Mouse (Mus musculus): ENCODE results near the gene Ppp1ca.

The Ppp1ca gene

DNA sequence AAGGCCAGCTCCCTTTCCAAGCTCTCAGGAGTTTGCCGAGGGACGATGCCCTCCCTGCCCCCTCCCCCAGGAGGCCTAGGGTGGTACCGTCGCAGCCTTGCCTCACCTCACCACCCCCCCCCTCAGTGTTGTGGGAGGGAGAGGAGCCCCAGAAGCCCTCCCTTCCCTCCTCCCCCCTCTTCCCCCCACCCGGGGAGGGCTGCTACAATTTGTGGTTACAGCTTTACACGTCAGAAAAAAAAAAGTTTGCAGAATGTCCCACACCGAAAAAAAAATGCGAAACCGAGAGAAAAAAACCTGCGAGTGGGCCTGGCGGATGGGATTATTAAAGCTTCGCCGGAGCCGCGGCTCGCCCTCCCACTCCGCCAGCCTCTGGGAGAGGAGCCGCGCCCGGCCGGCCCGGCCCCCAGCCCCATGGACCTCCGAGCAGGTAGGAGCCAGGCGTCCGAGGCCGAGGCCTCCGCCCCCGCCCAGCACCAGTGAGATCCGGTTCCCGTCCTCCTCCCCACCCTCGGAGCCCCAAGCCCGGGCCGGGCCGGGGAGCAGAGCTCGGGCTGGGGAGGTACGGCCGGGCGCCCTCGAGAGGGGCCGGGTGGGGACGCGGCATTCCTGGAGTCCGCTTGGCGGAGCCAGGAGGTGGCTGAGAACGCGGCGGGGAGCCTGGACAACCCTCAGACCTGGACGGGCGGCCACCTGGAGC lies 22.4 kb downstream of the Ppp1ca start, which contains the start of the genes Clcf1 and AC109138.7:
Gene Clcf1 (plus strand): TSS at position 168 of the 700 bp plus-strand sequence.
Gene AC109138.7 (plus strand): TSS at position 287 of the 700 bp plus-strand sequence.
- no peak for DNase-seq (ENCODE audit: low spot score)

DNA sequence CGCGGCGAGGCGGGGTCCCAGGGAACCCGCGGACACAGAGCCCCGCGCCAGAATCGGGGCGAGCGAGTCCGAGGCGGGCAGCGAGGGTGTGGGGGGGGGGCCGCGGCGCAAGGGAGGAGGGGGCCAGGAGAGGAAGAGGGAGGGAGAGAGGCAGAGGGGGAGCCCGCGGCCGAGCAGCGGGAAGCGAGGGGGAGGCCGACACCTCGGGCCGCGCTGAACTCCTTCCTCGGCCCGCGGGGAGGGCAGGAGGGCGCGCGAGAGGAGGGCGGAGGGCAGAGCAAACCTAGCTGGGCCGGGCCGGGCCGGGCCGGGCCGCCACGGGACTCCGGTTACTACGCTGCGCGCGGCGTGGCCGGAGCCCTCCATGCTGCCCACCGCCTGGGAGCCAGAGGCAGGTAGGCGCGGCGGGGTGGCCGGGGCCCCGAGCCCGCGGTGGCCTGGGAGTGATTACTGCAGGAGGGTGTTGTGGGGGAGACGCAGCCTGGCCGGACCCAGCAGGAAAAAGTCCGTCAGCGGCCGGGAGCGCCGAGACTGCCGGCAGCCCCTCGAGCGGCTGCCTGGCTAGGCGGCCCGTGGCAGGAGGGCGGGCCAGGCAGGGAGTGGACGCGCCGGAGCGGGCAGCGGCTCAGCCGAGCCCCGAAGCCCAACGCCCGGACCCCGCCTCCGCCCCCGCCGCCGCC lies 23.0 kb downstream of the Ppp1ca start:
- no peak for DNase-seq (ENCODE audit: low spot score)

DNA sequence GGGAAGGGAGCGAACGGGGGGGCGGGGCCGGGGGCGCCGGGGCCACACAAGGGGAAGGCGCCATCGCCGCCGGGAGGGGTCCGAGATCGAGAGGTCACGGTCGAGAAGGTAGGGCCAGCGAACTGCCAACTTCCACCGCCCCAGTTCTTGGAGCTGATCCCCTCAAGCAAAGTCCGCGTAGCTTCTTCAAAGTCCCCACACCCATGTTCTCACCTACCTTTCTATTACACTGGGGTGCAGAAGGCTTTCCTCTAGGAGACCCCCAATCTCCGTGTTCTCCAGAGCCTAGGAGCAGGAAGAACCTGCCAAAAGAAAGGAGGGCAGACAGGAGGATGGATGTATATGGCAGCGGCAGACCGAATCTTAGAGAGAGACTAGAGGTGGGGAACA lies 23.6 kb downstream of the Ppp1ca start:
- DNase-seq (ENCODE audit: low spot score), result no peak

DNA sequence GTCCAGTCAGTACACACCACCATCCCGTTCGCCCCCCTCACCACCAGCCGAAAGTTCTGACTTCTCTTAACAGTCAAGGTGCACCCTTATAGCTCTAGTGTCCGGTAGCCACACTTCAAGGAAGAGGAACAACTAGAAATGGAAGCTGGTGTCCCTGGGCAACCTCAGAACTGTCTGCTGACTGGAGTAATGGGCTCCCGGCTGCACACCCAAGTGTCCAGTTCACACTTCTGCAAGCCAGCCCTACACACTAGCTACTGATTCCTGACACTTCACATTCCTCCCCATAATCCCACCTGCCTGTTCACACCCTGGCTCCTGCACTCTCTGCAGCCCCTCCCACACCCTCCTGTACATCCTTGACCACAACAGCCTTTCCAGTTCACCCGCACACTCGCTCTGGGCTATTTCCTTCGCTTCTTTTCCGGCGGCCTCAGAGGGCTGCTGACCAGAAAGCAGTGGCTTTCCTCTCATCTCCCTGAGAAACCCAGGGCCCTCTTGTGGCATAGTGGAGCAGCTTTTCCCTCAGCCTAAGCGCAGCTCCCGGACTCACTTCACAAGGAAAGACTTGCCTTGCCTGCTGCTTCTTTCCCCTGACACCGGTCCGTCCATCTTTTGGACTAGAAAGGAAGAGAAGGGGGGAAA lies 24.3 kb downstream of the Ppp1ca start:
- no peak for DNase-seq (ENCODE audit: low spot score)

DNA sequence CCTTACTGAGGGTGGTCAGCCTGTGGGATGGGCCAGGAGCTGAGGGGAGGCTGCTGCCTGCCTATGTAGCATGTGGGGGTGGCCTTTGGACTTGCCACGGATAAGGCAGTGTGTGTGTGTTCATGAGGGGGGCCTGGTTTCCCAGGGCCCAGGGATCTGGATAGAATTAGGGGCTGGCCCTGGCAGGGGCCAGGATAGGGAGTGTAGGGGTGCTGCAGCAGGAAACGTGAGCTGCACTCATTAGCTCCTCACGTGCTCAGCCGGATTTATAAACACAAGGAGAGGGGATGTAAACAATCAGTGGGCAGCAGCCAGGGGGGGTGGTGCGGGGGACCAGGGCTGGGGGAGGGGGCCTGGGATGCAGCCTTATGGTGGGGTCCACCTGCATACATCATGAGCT lies 25.3 kb downstream of the Ppp1ca start:
- DNase-seq (ENCODE audit: low spot score), result no peak

DNA sequence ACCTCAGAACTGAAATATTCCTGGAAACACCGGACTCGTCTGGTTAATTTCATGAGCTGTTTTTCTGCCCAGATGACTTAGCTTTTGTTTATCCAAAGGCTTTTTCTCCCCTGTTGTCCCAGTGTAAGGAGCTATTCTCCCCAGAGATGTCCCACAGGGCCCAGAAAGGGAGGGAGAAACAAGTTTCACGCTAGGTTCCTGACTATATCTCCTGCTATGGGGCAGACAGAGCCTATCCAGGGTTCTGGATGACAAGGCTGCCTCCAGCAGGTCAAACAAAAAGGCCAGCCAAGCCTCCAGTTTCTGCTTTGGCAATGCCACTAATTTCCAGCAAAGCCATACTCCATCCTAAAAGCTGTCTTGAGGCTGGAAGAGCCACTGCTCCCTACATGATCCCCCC lies 26.0 kb downstream of the Ppp1ca start:
- DNase-seq (ENCODE audit: low spot score), result no peak

DNA sequence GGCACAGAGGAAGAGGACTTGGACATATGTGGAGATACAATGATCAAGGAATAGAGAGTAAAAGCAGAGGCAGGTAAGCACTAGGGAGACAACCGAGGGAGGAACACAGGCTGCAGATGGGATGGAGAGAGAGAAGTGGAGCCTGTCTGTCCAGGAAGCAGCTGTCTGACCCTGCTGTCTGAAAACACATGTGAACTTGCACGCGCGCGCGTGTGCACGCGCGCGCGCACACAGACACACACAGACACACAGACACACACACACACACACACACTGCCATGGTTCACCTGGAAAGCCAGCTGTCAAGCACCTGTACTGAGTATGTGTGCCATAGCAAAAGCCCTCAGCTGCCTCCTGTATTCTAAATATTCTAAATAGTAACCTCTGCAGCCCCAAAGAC lies 26.4 kb downstream of the Ppp1ca start:
- no peak for DNase-seq (ENCODE audit: low spot score)

DNA sequence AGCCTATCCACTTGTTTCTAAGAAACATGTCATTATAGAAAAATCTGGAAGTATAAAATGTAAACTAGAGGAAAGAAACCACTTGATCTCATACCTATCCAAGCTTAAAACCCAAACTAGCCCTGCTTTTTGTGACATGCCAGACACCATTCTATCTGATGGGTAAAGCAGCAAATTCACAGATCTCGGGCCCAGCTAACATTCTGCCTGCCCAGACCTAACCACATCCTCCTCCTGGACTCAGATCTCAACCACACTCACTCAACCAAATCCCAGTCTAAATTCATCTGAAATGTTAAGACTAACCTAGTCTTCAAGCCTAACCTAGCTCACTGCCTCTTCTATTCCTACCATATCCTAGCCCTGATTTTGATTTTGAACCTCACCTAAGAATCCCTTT lies 26.9 kb downstream of the Ppp1ca start:
- no peak for DNase-seq (ENCODE audit: low spot score)

DNA sequence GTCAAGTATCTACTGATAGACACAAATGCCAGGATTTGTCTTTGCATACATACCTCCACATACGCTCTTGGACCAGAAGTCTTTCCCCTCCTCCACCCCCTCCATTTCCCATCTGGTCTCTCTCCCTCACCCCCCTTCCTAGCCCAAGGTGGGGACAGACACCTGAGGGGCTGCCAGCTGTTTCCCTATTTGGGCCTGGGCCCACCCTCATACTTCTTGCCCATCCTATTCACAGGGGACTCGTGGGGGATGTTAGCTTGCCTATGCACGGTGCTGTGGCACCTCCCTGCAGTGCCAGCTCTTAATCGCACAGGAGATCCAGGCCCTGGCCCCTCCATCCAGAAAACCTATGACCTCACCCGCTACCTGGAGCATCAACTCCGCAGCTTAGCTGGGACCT lies 28.1 kb downstream of the Ppp1ca start:
- no peak for DNase-seq (ENCODE audit: low spot score)

DNA sequence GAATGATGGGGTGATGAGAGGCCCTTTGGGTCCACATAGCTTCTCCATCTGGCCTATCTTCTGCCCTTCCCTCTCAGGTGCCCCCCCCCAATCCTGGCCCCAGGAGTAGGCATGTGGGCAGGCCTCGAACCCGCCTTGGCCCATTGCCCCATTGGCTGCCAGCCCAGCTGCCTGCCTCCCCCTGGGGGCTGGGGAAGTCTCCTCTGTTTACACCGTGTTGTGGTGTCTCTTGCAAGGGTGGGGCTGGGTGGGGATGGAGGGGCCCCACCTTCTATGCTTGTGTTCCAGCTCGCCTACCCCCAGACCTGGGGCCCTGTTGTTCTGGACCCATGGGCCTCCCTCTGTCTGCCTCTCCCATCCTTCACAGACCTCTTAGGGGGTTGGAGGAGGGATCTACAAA lies 28.6 kb downstream of the Ppp1ca start:
- no peak for DNase-seq (ENCODE audit: low spot score)

DNA sequence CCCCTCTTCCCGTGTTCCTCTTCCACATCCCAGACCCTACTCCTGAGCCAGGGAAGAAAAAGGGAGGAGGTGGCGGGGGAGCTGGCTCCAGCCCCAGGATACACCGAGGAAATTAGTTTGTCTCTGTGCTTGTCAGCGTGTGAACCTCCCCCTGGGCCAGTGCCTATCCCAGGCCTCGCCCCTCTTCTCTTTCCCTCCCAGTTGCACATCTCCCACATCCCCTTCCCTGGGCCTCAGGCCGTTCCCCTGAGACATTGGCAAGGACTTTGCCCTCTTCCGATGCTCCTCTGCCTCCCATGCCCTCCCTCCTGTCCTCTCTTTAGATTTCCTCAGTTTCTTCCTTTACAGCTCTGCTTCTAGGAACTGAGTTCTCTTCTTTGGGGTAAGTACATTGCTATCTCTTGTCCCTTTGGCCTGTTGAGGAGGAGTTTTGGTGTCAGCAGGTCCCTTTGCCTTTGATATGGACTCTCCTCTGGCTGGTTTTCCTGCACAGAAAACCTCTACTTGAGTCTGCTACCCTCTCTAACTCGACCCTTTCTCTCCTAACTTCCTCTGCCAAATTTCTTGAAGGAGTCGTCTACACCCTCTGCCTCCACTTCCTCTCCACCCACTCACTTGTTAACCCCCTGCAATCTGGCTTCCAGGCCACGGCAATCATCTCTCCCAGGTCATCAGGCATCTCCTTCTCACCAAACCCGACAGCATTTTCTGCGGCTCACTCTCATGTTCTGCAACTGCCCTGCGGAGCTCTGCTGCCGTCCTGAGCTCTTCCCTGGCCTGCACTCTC lies 29.3 kb downstream of the Ppp1ca start:
- no peak for DNase-seq (ENCODE audit: low spot score)

DNA sequence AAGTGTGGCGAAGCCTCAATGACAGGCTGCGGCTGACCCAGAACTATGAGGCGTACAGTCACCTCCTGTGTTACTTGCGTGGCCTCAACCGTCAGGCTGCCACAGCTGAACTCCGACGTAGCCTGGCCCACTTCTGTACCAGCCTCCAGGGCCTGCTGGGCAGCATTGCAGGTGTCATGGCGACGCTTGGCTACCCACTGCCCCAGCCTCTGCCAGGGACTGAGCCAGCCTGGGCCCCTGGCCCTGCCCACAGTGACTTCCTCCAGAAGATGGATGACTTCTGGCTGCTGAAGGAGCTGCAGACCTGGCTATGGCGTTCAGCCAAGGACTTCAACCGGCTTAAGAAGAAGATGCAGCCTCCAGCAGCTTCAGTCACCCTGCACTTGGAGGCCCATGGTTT lies 30.3 kb downstream of the Ppp1ca start:
- DNase-seq (ENCODE audit: low spot score), result no peak

DNA sequence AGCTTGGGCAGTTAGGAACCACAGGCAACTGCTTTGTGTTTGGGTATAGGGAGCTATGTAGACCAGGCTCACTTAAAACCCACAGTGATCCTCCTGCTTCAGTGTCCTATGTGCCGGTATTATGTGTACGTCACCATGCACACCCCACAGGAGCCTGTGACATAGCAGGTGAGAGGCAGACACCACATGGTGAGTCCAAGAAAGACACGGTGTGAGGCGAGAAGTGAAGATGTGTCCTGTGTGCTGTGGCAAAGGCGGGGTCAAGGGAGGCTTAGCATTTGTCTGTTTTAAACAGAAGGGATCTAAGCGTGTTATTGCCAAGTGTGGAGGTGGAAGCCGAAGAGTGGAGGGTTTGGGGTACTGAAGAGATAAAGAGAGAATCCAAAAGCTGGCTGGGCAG lies 34.9 kb downstream of the Ppp1ca start:
- DNase-seq (ENCODE audit: low spot score), result no peak

DNA sequence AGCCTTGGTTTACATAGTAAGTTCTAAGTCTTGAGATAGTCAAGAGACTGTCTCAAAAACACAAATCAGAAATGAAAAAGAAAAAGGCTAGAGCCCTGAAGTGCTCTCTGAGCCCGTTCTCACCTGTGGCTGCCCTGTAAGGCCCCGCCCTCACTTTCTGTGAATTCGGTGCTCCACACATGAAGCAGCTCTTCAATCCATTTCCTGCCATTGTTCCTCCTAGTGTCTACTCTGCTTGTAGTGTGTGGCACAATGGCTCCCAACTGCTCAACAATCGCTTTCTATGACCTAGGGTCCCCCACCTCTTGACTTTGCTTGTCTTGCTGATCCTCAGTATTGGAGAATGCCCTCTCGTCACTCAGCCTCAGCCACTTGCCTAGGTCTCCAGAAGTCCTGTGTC lies 35.6 kb downstream of the Ppp1ca start:
- DNase-seq (ENCODE audit: low spot score), result no peak

DNA sequence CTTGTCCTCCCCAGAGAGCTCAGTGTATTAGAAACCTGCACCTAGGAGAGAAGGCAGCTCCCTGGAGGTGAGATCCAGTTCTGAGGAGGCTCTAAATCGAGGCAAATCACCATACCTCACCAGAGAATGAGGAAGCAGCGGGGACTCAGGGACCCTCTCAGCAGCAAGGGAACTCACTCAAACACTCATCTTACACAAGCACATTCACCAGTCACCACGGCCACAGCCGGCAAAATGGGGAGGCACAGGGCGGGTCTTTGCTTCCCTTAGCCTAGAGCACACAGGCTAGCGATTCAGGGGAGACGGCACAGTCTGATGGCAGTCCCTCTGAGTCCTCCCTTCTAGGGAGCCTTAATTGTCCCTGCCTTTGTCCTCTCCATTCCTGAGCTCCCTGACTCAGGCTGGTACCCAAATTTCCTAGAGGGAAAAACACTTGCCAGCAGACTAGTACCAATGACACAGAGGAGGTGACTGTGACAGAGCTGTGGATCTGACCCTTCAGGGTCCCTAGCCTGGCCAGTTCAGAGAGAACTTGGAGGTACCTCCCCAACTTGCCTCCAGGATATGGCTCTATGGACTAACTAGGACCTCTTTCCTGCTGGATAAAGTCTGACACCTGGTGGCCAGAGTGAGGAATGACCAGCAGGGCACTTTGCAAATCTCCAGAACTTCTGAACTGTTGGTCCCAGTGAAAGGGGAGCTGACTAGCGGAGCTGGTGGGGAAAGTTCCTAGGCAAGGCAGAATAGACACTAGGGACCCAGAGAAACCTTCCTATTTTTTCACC lies 36.2 kb downstream of the Ppp1ca start:
- DNase-seq (ENCODE audit: low spot score), result peak; percentile 75

DNA sequence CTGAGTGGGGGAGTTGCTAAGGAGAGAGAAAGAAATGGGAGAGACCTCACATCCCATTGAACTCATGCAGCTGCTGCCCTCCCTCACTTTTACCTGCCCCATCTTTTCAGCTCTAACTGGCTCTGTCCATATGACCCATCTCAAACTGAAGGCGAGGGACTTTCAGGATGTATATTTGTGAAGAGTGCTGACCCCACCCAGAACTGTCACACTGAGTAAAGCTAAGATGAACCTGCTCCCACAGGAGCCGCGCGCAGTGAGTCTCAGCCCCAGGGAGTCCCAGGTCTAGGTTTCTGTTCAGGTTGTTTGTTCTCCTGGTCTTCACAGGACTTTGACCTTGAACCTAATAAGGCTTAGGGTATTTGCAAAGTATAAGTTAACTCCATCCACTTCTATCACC lies 37.0 kb downstream of the Ppp1ca start:
- DNase-seq (ENCODE audit: low spot score), result no peak

DNA sequence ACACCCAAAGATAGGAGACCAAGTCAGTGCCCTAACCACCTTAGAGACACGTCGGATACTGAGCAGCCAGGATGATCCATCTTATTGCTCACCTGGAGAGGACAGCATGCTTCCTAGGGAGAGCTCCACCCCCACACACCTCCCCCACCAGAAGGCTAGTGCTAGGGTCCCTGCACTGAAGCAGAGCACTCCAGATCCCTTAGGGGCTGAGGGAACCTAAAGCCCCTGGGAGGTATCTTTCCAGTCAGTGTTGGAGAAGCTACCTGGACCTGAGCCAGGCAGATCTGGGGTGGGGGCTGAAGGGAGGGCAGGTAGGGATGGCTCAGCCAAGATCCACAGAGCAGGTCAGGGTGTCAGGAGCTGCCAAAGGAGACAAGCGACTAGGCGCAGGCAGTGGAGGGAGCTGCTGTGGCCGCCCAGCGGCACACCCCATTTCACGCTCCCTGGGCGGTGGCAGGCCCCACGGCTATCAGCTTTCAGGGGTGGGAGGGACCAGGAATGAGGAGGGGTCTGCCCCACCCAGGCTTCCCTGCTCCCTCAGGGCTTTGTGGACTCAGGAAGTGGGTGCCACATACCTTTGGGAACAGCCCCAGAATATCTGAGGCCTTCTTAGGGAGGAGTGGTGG lies 37.7 kb downstream of the Ppp1ca start:
- no peak for DNase-seq (ENCODE audit: low spot score)

DNA sequence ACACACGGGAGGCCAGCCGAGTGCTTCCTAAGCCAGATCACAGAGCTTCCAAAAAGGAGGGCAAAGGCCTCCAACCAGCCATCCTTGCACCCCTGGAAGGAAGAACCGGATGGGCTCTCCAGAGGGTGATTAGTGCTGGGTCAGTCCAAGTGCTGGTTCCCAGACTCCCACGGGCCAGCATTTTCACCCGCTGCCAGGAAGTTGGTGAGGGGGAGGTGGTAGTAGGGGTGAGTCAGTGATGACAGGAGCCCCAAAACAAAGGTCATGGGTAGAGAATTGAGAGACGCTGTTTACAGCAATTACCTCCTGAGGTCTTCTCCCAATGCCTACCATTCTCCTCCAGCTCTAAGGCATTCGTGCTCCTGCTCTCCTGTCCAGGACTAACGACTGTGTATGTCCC lies 38.5 kb downstream of the Ppp1ca start:
- DNase-seq (ENCODE audit: low spot score), result no peak

DNA sequence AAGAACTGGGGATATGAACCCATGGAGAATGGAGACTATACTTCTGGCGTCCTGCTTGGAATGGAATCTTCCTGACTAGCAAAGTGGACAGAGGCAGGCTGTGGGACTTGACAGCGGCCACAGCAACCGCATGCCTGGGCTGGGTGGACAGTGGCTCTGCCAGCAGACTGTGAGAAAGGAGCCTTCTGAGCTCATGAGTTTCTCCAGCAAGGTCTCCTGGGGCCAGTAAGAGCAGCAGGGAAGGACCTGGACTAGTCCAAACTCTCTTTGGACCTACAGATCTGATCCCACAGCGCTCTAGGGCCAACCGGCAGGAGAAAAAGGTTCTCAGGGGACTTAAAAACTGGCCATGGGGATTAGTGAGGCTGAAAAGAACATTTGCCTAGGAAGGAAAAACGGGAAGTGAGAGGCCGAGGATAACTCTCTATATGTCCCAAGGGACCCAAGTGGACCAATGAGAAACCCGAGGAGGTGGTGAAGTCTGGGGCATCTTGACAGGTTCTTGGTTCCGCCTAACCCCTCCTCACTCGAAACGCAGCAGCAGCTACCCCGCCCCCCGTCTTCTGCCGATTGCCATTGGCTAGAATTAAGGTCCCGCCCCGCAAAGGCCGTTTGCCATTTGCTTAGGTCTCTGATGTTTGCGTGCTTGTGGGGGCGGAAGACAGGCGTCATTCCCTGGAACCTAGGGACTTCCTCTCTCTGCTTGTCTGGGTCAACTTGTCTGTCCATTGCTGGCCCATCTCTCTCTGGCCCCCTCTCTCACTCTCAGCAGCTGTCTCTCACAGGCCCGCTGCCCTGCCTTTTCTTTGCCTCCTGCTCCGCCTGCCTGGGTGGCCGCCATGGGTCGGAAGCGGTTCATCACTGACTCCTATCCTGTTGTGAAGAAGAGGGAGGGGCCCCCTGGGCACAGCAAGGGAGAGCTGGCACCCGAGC lies 39.7 kb downstream of the Ppp1ca start, which contains the start of gene Pold4:
Gene Pold4 (plus strand): TSS at position 647 of the 933 bp plus-strand sequence.
- peak; percentile 99 for DNase-seq (ENCODE audit: low spot score)

DNA sequence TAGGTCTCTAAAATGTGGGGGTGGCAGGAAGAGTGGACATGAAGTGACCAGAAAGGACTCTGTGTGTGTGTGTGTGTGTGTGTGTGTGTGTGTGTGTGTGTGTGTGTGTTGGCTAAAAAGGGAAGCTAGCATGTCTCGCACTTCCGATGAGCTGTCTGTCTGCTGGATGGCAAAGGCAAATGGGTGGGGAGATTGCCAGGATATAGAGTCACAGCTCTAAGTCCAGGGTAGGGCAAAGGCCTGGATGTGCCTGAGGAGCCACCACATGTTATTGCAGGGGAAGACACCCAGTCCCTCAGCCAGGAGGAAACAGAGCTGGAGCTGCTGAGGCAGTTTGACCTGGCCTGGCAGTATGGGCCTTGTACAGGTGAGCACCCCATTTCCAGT lies 40.3 kb downstream of the Ppp1ca start:
- DNase-seq (ENCODE audit: low spot score), result peak; percentile 68
